38 mouse cellular contexts compared by ENCODE assay signal in genomic region chr10:127355336-127355735, GRCm38 (mm10). TPM values are rescaled to one million over a fixed set of nuclear protein-coding genes. Genes with fewer than 3 reads are reported as not detected.
DNase-seq lines count a peak whose midpoint lies in the region; ATAC-seq and TF ChIP-seq lines count a peak whose summit lies in the region.
"Had no signal": no experiment of that assay in that cellular context is flagged by ENCODE, and none has a peak within 500 bp of the region (broad histone marks: within the 10 kb centered on the region; RNA-seq: fewer than 3 reads in every experiment).

No protein-coding gene starts in this region.

- 66% methylated on average over 10 of the region's 10 CpGs for WGBS in liver, embryonic 14.5 days (ENCODE audit: insufficient replicate concordance)
- 64% methylated on average over 10 of the region's 10 CpGs for WGBS in olfactory bulb, adult 2 months
- 54% methylated on average over 10 of the region's 10 CpGs for WGBS in hindbrain, embryonic 16.5 days
- WGBS in hindbrain, embryonic 11.5 days, result 56% methylated on average over 10 of the region's 10 CpGs

- peak; percentile 42; the same call in 1 of the 2 replicates for ATAC-seq in liver, embryonic 14.5 days (ENCODE audit: insufficient read depth)
- no peak for ATAC-seq in hindbrain, embryonic 16.5 days
- no peak for ATAC-seq in hindbrain, embryonic 11.5 days (ENCODE audit: low FRiP score)
- ATAC-seq: inflammation-experienced regulatory T-cells, adult 6 months; midbrain, embryonic 13.5 days had no signal

- H3K4me3 ChIP-seq in gastrocnemius, adult 2 months, result no peak overlapping the region
- H3K4me3 ChIP-seq in liver, embryonic 14.5 days (ENCODE audit: insufficient read depth in 1 of 2, low read depth in 2 of 2, low read length in 2 of 2), result no peak overlapping the region
- H3K4me3 ChIP-seq in olfactory bulb, adult 2 months (ENCODE audit: insufficient read depth, low read depth, low read length), result no peak overlapping the region
- H3K4me3 ChIP-seq in hindbrain, embryonic 16.5 days (ENCODE audit: low read length), result no peak overlapping the region
- no peak overlapping the region for H3K4me3 ChIP-seq in hindbrain, embryonic 11.5 days (ENCODE audit: low read depth, low read length)
- H3K4me3 ChIP-seq: embryonic facial prominence, embryonic 13.5 days; erythroblast, embryonic 14.5 days; forebrain, embryonic 12.5 days; kidney, embryonic 15.5 days; limb, embryonic 10.5 days; limb, embryonic 15.5 days; megakaryocyte, embryonic 14.5 days; midbrain, embryonic 13.5 days; stomach, embryonic 15.5 days had no signal

- no peaks in the 10 kb centered on the region; the same call in 1 of the 2 replicates for H3K27me3 ChIP-seq in liver, embryonic 14.5 days (ENCODE audit: control insufficient read depth, insufficient read depth, low read length)
- H3K27me3 ChIP-seq in hindbrain, embryonic 16.5 days (replicated peaks; ENCODE audit: control insufficient read depth, insufficient read depth, low read length), result 0 out of 2 replicates have a peak, but pooled peaks cover 2% of the 10 kb centered on the region
- no peaks in the 10 kb centered on the region for H3K27me3 ChIP-seq in hindbrain, embryonic 11.5 days (ENCODE audit: control insufficient read depth, insufficient read depth, low read length)
- H3K27me3 ChIP-seq: limb, embryonic 15.5 days; stomach, embryonic 15.5 days had no signal

- no peaks in the 10 kb centered on the region for H3K9me3 ChIP-seq in liver, embryonic 14.5 days (ENCODE audit: control insufficient read depth, low read length)
- H3K9me3 ChIP-seq in hindbrain, embryonic 16.5 days (ENCODE audit: control insufficient read depth, low read length), result no peaks in the 10 kb centered on the region
- H3K9me3 ChIP-seq in hindbrain, embryonic 11.5 days (ENCODE audit: control insufficient read depth, low read length), result no peaks in the 10 kb centered on the region
- H3K9me3 ChIP-seq: embryonic facial prominence, embryonic 13.5 days; forebrain, embryonic 12.5 days; G1E; kidney, embryonic 15.5 days; limb, embryonic 10.5 days; limb, embryonic 15.5 days; megakaryocyte, embryonic 14.5 days; midbrain, embryonic 13.5 days; stomach, embryonic 15.5 days had no signal

- no peaks in the 10 kb centered on the region for H3K36me3 ChIP-seq in liver, embryonic 14.5 days (replicated peaks; ENCODE audit: control insufficient read depth, insufficient read depth, low read depth)
- no peaks in the 10 kb centered on the region for H3K36me3 ChIP-seq in hindbrain, embryonic 16.5 days (ENCODE audit: control insufficient read depth, insufficient read depth, low read length)
- no peaks in the 10 kb centered on the region for H3K36me3 ChIP-seq in hindbrain, embryonic 11.5 days (ENCODE audit: control insufficient read depth, insufficient read depth, low read length)
- H3K36me3 ChIP-seq: embryonic facial prominence, embryonic 13.5 days; forebrain, embryonic 12.5 days; G1E; kidney, embryonic 15.5 days; limb, embryonic 10.5 days; limb, embryonic 15.5 days; midbrain, embryonic 13.5 days; stomach, embryonic 15.5 days had no signal

- H3K4me1 ChIP-seq in liver, embryonic 14.5 days (replicated peaks; ENCODE audit: control insufficient read depth in 2 of 2, insufficient read depth in 2 of 2, low read length in 1 of 2), result no peaks in the 10 kb centered on the region; a peak in 1 of 4 replicates
- peaks cover 46% of the 10 kb centered on the region for H3K4me1 ChIP-seq in olfactory bulb, adult 2 months (ENCODE audit: control insufficient read depth, insufficient read depth, low read length)
- no peaks in the 10 kb centered on the region for H3K4me1 ChIP-seq in hindbrain, embryonic 16.5 days (ENCODE audit: control insufficient read depth, insufficient read depth, low read depth, low read length)
- H3K4me1 ChIP-seq in hindbrain, embryonic 11.5 days (replicated peaks; ENCODE audit: control insufficient read depth, insufficient read depth, low read length), result no peaks in the 10 kb centered on the region

- no peak for TF ChIP-seq EP300 in liver, embryonic 14.5 days (IDR thresholded peaks at IDR 0.05; ENCODE audit: low read depth)

- H3K9ac ChIP-seq in liver, embryonic 14.5 days (replicated peaks), result no peak overlapping the region
- H3K9ac ChIP-seq in hindbrain, embryonic 16.5 days (ENCODE audit: low read depth, low read length), result no peak overlapping the region
- H3K9ac ChIP-seq in hindbrain, embryonic 11.5 days (ENCODE audit: low read depth, low read length), result no peak overlapping the region
- H3K9ac ChIP-seq: embryonic facial prominence, embryonic 13.5 days; forebrain, embryonic 12.5 days; hindbrain, embryonic 14.5 days; kidney, embryonic 15.5 days; limb, embryonic 15.5 days; midbrain, embryonic 13.5 days; stomach, embryonic 15.5 days had no signal

- intact Hi-C loops in gastrocnemius, adult 2 months (cut with DNase I), result no loop called here

- H3K4me2 ChIP-seq in liver, embryonic 14.5 days (ENCODE audit: low read depth), result no peak overlapping the region
- no peak overlapping the region for H3K4me2 ChIP-seq in hindbrain, embryonic 16.5 days (ENCODE audit: low read length)
- no peak overlapping the region for H3K4me2 ChIP-seq in hindbrain, embryonic 11.5 days (replicated peaks; ENCODE audit: low read depth, low read length)
- H3K4me2 ChIP-seq: embryonic facial prominence, embryonic 13.5 days; forebrain, embryonic 12.5 days; heart, embryonic 11.5 days; hindbrain, embryonic 14.5 days; kidney, embryonic 15.5 days; limb, embryonic 15.5 days; midbrain, embryonic 13.5 days; stomach, embryonic 15.5 days had no signal

- no peak for TF ChIP-seq POLR2A in olfactory bulb, adult 2 months (IDR thresholded peaks at IDR 0.05; ENCODE audit: insufficient read depth, low read depth, low read length)

- DNase-seq in gastrocnemius, adult 2 months, result no peak
- DNase-seq in gastrocnemius, postnatal 4 days (ENCODE audit: low spot score in 2 of 2), result no peak
- DNase-seq in liver, result peak; percentile 44
- no peak for DNase-seq in liver, embryonic 14.5 days (ENCODE audit: low read depth in 3 of 3, low spot score in 3 of 3)
- DNase-seq in hindbrain, embryonic 11.5 days (ENCODE audit: low spot score), result no peak
- DNase-seq: adrenal gland, postnatal 10 days; cerebellum, adult 11 months; gastrocnemius, postnatal 25 days; heart, postnatal 36 days; kidney, adult 18-20 months; kidney, postnatal 25 days; lung, postnatal 36 days; retina, postnatal 1 day; right cerebral cortex, postnatal 14 days had no signal

- peak overlapping the region; percentile 90 for H3K27ac ChIP-seq in gastrocnemius, adult 2 months
- no peak overlapping the region for H3K27ac ChIP-seq in liver, embryonic 14.5 days
- H3K27ac ChIP-seq in olfactory bulb, adult 2 months (ENCODE audit: insufficient read depth, low read depth, low read length), result peak overlapping the region; percentile 98
- H3K27ac ChIP-seq in hindbrain, embryonic 16.5 days (ENCODE audit: low read depth, low read length), result no peak overlapping the region
- no peak overlapping the region for H3K27ac ChIP-seq in hindbrain, embryonic 11.5 days (ENCODE audit: low read depth, low read length)
- H3K27ac ChIP-seq: embryonic facial prominence, embryonic 13.5 days; forebrain, embryonic 12.5 days; hindbrain, embryonic 14.5 days; kidney, embryonic 15.5 days; limb, embryonic 10.5 days; limb, embryonic 15.5 days; midbrain, embryonic 13.5 days; stomach, embryonic 15.5 days had no signal

- TF ChIP-seq CTCF in gastrocnemius, adult 2 months (IDR thresholded peaks at IDR 0.05), result no peak
- TF ChIP-seq CTCF in liver, embryonic 14.5 days (IDR thresholded peaks at IDR 0.05; ENCODE audit: low read depth), result no peak
- TF ChIP-seq CTCF in olfactory bulb, adult 2 months (IDR thresholded peaks at IDR 0.05; ENCODE audit: insufficient read depth, low read depth, low read length), result no peak

RNA-seq across cellular contexts. Expression of gene Inhbe, which starts 1.1 kb away (rescaled TPM):
- not detected for total RNA-seq in gastrocnemius, adult 2 months (2021)
- under 1 TPM in 1 of 2 experiments, not detected in 1; 0.08 TPM for total RNA-seq in gastrocnemius, postnatal 4 days (2021)
- 0.59 and 0.61 TPM in 2 replicates for polyA plus RNA-seq in liver, embryonic 14.5 days (2012; rRNA removed)
- polyA plus RNA-seq in liver, embryonic 14.5 days (2014; fragmentation: Nextera tagmentation; extraction: Ambion mirVana), result 0.28 and 0.38 TPM in 2 replicates
- not detected in 2 replicates for polyA plus RNA-seq in olfactory bulb, adult 2 months (2012; ENCODE audit: insufficient read depth, insufficient read length, low replicate concordance, missing spikeins)
- 0.03 and 0.09 TPM in 2 replicates for polyA plus RNA-seq in hindbrain, embryonic 16.5 days (2015; fragmentation: Nextera tagmentation; extraction: Ambion mirVana)
- 0.05 TPM in 1 of 2 replicates, not detected in the other for polyA plus RNA-seq in hindbrain, embryonic 11.5 days (2014; fragmentation: Nextera tagmentation; extraction: Ambion mirVana)
- total RNA-seq: gastrocnemius, postnatal 25 days; heart, adult 18-20 months; heart, postnatal 36 days; layer of hippocampus, adult 18-20 months; layer of hippocampus, postnatal 25 days; monocyte, adult 5-6 weeks had no signal
- polyA plus RNA-seq: erythroblast, embryonic 14.5 days; forebrain, embryonic 12.5 days; heart, embryonic 11.5 days; heart, embryonic 16.5 days; inflammation-experienced regulatory T-cells, adult 6 months; kidney, embryonic 15.5 days; lung, embryonic 16.5 days; midbrain, embryonic 13.5 days; small intestine, adult 2 months had no signal

RNA-seq across cellular contexts. Expression of gene Gli1, which starts 13.6 kb away (rescaled TPM):
- total RNA-seq in gastrocnemius, adult 2 months (2021), result 1 to 10 TPM in 1 of 2 experiments, under 1 TPM in 1; 0.70 to 1.2 TPM
- total RNA-seq in gastrocnemius, postnatal 4 days (2021), result 10 to 100 TPM in 1 of 2 experiments, 1 to 10 TPM in 1; 9.0 to 11.8 TPM
- polyA plus RNA-seq in liver, embryonic 14.5 days (2012; rRNA removed), result 1.1 and 1.4 TPM in 2 replicates
- 0.15 and 0.27 TPM in 2 replicates for polyA plus RNA-seq in liver, embryonic 14.5 days (2014; fragmentation: Nextera tagmentation; extraction: Ambion mirVana)
- not detected in 2 replicates for polyA plus RNA-seq in olfactory bulb, adult 2 months (2012; ENCODE audit: insufficient read depth, insufficient read length, low replicate concordance, missing spikeins)
- polyA plus RNA-seq in hindbrain, embryonic 16.5 days (2015; fragmentation: Nextera tagmentation; extraction: Ambion mirVana), result 1.8 and 2.1 TPM in 2 replicates
- polyA plus RNA-seq in hindbrain, embryonic 11.5 days (2014; fragmentation: Nextera tagmentation; extraction: Ambion mirVana), result 3.0 and 3.2 TPM in 2 replicates
- total RNA-seq: monocyte, adult 5-6 weeks had no signal
- polyA plus RNA-seq: erythroblast, embryonic 14.5 days had no signal

RNA-seq across cellular contexts. Expression of gene Inhbc, which starts 14.9 kb away (rescaled TPM):
- not detected for total RNA-seq in gastrocnemius, adult 2 months (2021)
- under 1 TPM in 1 of 2 experiments, not detected in 1; 0.29 TPM for total RNA-seq in gastrocnemius, postnatal 4 days (2021)
- 1.5 and 2.0 TPM in 2 replicates for polyA plus RNA-seq in liver, embryonic 14.5 days (2012; rRNA removed)
- 2.1 and 2.4 TPM in 2 replicates for polyA plus RNA-seq in liver, embryonic 14.5 days (2014; fragmentation: Nextera tagmentation; extraction: Ambion mirVana)
- not detected in 2 replicates for polyA plus RNA-seq in olfactory bulb, adult 2 months (2012; ENCODE audit: insufficient read depth, insufficient read length, low replicate concordance, missing spikeins)
- polyA plus RNA-seq in hindbrain, embryonic 16.5 days (2015; fragmentation: Nextera tagmentation; extraction: Ambion mirVana), result not detected in 2 replicates
- not detected in 2 replicates for polyA plus RNA-seq in hindbrain, embryonic 11.5 days (2014; fragmentation: Nextera tagmentation; extraction: Ambion mirVana)
- total RNA-seq: gastrocnemius, postnatal 25 days; heart, adult 18-20 months; heart, postnatal 36 days; layer of hippocampus, adult 18-20 months; layer of hippocampus, postnatal 25 days; left cerebral cortex, postnatal 10 days; monocyte, adult 5-6 weeks had no signal
- polyA plus RNA-seq: embryonic facial prominence, embryonic 13.5 days; erythroblast, embryonic 14.5 days; forebrain, embryonic 12.5 days; G1E; heart, embryonic 16.5 days; hindbrain, embryonic 14.5 days; inflammation-experienced regulatory T-cells, adult 6 months; limb, embryonic 15.5 days; lung, embryonic 16.5 days; midbrain, embryonic 13.5 days; neural tube, embryonic 14.5 days; small intestine, adult 2 months had no signal

RNA-seq across cellular contexts. Expression of gene R3hdm2, which starts 24.8 kb away (rescaled TPM):
- total RNA-seq in gastrocnemius, adult 2 months (2021), result 100 to 1,000 TPM; 118 to 153 TPM
- 100 to 1,000 TPM in 1 of 2 experiments, 10 to 100 TPM in 1; 87.7 to 101 TPM for total RNA-seq in gastrocnemius, postnatal 4 days (2021)
- 10.9 and 16.2 TPM in 2 replicates for polyA plus RNA-seq in liver, embryonic 14.5 days (2012; rRNA removed)
- polyA plus RNA-seq in liver, embryonic 14.5 days (2014; fragmentation: Nextera tagmentation; extraction: Ambion mirVana), result 9.0 and 14.0 TPM in 2 replicates
- 475 and 884 TPM in 2 replicates for polyA plus RNA-seq in olfactory bulb, adult 2 months (2012; ENCODE audit: insufficient read depth, insufficient read length, low replicate concordance, missing spikeins)
- 34.0 and 37.4 TPM in 2 replicates for polyA plus RNA-seq in hindbrain, embryonic 16.5 days (2015; fragmentation: Nextera tagmentation; extraction: Ambion mirVana)
- 26.2 and 33.0 TPM in 2 replicates for polyA plus RNA-seq in hindbrain, embryonic 11.5 days (2014; fragmentation: Nextera tagmentation; extraction: Ambion mirVana)

RNA-seq across cellular contexts. Expression of gene Arhgap9, which starts 33.6 kb away (rescaled TPM):
- total RNA-seq in gastrocnemius, adult 2 months (2021), result under 1 TPM; 0.89 to 0.99 TPM
- 1 to 10 TPM; 2.8 to 3.9 TPM for total RNA-seq in gastrocnemius, postnatal 4 days (2021)
- 7.3 and 8.8 TPM in 2 replicates for polyA plus RNA-seq in liver, embryonic 14.5 days (2012; rRNA removed)
- 12.4 and 13.4 TPM in 2 replicates for polyA plus RNA-seq in liver, embryonic 14.5 days (2014; fragmentation: Nextera tagmentation; extraction: Ambion mirVana)
- polyA plus RNA-seq in olfactory bulb, adult 2 months (2012; ENCODE audit: insufficient read depth, insufficient read length, low replicate concordance, missing spikeins), result 260 TPM in 1 of 2 replicates, not detected in the other
- polyA plus RNA-seq in hindbrain, embryonic 16.5 days (2015; fragmentation: Nextera tagmentation; extraction: Ambion mirVana), result 0.79 and 0.81 TPM in 2 replicates
- polyA plus RNA-seq in hindbrain, embryonic 11.5 days (2014; fragmentation: Nextera tagmentation; extraction: Ambion mirVana), result 1.1 and 2.2 TPM in 2 replicates

Comparison
In these comparisons a context has a peak if more than half of its experiments do, and no peak if none do; other contexts are left out.
1. H3K27ac ChIP-seq: peak in gastrocnemius, adult 2 months (single experiment) and olfactory bulb, adult 2 months (single experiment); none in liver, embryonic 14.5 days (single experiment), hindbrain, embryonic 16.5 days (single experiment) and hindbrain, embryonic 11.5 days (single experiment).